Mouse (Mus musculus): Measurements from ENCODE around the gene Cbl.

GRCm38 (mm10) chr9:44095781-44096180, 138.1 kb downstream of the Cbl start:
- no peak for TF ChIP-seq CTCF (conservative IDR thresholded peaks at IDR 0.05; ENCODE audit: insufficient read depth, insufficient read length, low read depth, low read length)
- no peak for TF ChIP-seq POLR2A (IDR thresholded peaks at IDR 0.05; ENCODE audit: low read depth, low read length)
